Mouse (Mus musculus) heart, embryonic 14.5 days (tissue): Measurements from ENCODE around the gene Crybb1. TPM values are rescaled to one million over a fixed set of nuclear protein-coding genes. Genes with fewer than 3 reads are reported as not detected.

Source experiments
- ATAC-seq: fragments of 200-750 bp; cut with Nextera tagmentation; 2 replicates; pipeline ENCODE4 v1.8.0; 2017; ENCODE audit warnings: low read depth, moderate TSS enrichment; ENCODE audit not compliant: insufficient number of reproducible peaks, insufficient read depth, low FRiP score
- H3K27ac ChIP-seq, 2 experiments: fragments of 200-500 bp in 1 of 2; fragments of 300-500 bp in 1 of 2; sonication (generic) in 1 of 2; replicated peaks in 1 of 2; 2 replicates each; pipeline ENCODE4 v1.5.1; 2012 to 2014; ENCODE audit warnings: low read depth in 2 of 2, low read length in 2 of 2, control low read depth in 1 of 2, mild to moderate bottlenecking in 1 of 2, mixed read lengths in 1 of 2; ENCODE audit not compliant: control insufficient read depth in 1 of 2, insufficient read depth in 1 of 2
- H3K27me3 ChIP-seq: fragments of 300-500 bp; sonication (generic); 2 replicates; pipeline ENCODE4 v1.6.1; 2014; ENCODE audit warnings: mild to moderate bottlenecking, low read length, control low read depth; ENCODE audit not compliant: control insufficient read depth, insufficient read depth
- H3K36me3 ChIP-seq: fragments of 300-500 bp; sonication (generic); 2 replicates; pipeline ENCODE4 v1.6.1; 2014; ENCODE audit warnings: mild to moderate bottlenecking, control low read depth, low read length, mixed read lengths; ENCODE audit not compliant: control insufficient read depth, insufficient read depth
- H3K4me1 ChIP-seq, 2 experiments: fragments of 200-500 bp in 1 of 2; fragments of 300-500 bp in 1 of 2; sonication (generic) in 1 of 2; 2 replicates each; pipeline ENCODE4 v1.6.1; 2012 to 2014; ENCODE audit warnings: low read length in 2 of 2, control low read depth in 1 of 2, mixed read lengths in 1 of 2; ENCODE audit not compliant: control insufficient read depth in 2 of 2, insufficient read depth in 2 of 2
- H3K4me2 ChIP-seq: fragments of 300-500 bp; sonication (generic); 2 replicates; pipeline ENCODE4 v1.6.1; 2014; ENCODE audit warnings: mild to moderate bottlenecking, low read length
- H3K4me3 ChIP-seq, 2 experiments: fragments of 200-500 bp in 1 of 2; fragments of 300-500 bp in 1 of 2; sonication (generic) in 1 of 2; 2 replicates each; pipeline ENCODE4 v1.5.1; 2012 to 2014; ENCODE audit warnings: low read length in 2 of 2, mild to moderate bottlenecking in 2 of 2, control low read depth in 1 of 2, low read depth in 1 of 2, moderate library complexity in 1 of 2; ENCODE audit not compliant: control insufficient read depth in 1 of 2, insufficient read depth in 1 of 2
- H3K9ac ChIP-seq: fragments of 300-500 bp; sonication (generic); 2 replicates; pipeline ENCODE4 v1.6.1; 2014; ENCODE audit warnings: mild to moderate bottlenecking, low read length
- H3K9me3 ChIP-seq: fragments of 300-500 bp; sonication (generic); 2 replicates; pipeline ENCODE4 v1.6.1; 2016; ENCODE audit warnings: low read length, control low read depth; ENCODE audit not compliant: control insufficient read depth
- WGBS: fragments of 180-500 bp; shearing (Covaris S2); extraction: QIAGEN DNeasy Blood & Tissue Kit; methylation state at CpG from one replicate; pipeline ENCODE4 v1.1.7; 2014; 5-methylcytosine and 5-hydroxymethylcytosine counted together
- polyA plus RNA-seq: library from polyadenylated mRNA; unstranded; fragments of >200 nt; fragmentation: Nextera tagmentation; extraction: Ambion mirVana; gene quantifications from 2 replicates; pipeline ENCODE4 v1.2.1, GENCODE M21; 2014

Crybb1 gene
- polyA plus RNA-seq, 1 experiment from 2014 or later = 1.0 TPM

DNA sequence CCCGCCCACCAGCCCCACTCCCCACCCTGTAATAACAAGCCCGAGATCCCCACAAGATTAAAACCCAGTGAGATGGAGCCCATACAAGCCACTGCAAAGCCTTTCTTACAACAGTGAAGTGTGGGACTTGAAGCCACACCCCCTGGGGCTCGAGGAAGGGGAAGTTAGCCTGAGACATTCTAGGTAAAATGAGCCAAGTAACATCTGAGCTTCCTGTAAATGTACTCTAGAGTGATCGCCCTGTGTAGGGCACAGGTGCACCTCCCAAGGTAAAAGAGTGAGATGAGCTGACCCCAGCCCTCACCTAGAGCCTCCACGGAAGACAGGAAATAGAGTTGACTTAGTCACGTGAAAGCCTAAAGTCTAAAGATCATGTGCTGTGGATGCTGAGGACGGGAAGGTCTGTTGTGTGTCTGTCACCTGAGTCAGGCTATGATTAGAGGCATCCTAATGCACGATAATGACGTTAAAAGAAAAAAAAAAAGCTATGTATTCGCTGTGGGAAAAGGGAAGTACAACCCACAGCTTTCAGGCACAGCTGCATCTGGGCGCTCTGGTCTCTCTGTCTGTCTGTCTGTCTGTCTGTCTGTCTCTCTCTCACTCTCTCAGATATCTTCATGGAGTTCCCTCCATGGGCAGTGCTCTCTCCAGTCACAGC is 31.5 kb downstream of the Crybb1 start:
- Histone ChIP-seq H3K4me2 (no peak overlapping the region), H3K27me3 (no peaks in the 10 kb centered on the region), H3K36me3 (no peaks in the 10 kb centered on the region), H3K4me3 (no peak overlapping the region), H3K4me1 (peaks cover 18 to 52% of the 10 kb centered on the region in 2 experiments), H3K9ac (no peak overlapping the region), H3K27ac (no peak overlapping the region), H3K9me3 (no peaks in the 10 kb centered on the region)
- WGBS = 71% methylated on average over 11 of the region's 11 CpGs
- ATAC-seq = no peak

DNA sequence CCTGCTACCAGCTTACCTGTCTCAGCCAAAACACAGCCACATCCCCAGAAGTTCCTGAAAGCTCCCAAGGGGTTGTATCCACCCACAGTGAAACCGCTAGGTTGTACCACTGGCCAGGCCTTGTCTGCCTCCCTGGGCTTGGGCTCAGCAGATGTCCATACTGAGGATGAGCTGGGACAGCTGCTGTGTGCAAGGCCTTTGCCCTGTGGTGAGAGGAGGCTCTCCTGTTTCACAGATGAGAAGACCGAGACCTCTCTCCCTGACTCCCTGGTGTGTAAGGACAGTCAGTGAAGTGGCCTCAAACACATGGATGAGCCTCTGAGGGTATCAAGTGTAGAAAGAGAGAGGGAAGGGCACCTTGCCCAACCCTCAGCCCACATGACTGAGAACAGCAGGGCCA is 32.0 kb downstream of the Crybb1 start:
- Histone ChIP-seq H3K9ac (no peak overlapping the region), H3K4me1 (peaks cover 18 to 46% of the 10 kb centered on the region in 2 experiments), H3K27me3 (no peaks in the 10 kb centered on the region), H3K27ac (0 out of 4 replicates have a peak overlapping the region, but pooled peaks of 1 of the 2 experiments have one; percentile 19), H3K4me2 (no peak overlapping the region), H3K9me3 (no peaks in the 10 kb centered on the region), H3K4me3 (no peak overlapping the region), H3K36me3 (no peaks in the 10 kb centered on the region)
- WGBS = 89% methylated on average over 2 of the region's 2 CpGs
- no peak for ATAC-seq

DNA sequence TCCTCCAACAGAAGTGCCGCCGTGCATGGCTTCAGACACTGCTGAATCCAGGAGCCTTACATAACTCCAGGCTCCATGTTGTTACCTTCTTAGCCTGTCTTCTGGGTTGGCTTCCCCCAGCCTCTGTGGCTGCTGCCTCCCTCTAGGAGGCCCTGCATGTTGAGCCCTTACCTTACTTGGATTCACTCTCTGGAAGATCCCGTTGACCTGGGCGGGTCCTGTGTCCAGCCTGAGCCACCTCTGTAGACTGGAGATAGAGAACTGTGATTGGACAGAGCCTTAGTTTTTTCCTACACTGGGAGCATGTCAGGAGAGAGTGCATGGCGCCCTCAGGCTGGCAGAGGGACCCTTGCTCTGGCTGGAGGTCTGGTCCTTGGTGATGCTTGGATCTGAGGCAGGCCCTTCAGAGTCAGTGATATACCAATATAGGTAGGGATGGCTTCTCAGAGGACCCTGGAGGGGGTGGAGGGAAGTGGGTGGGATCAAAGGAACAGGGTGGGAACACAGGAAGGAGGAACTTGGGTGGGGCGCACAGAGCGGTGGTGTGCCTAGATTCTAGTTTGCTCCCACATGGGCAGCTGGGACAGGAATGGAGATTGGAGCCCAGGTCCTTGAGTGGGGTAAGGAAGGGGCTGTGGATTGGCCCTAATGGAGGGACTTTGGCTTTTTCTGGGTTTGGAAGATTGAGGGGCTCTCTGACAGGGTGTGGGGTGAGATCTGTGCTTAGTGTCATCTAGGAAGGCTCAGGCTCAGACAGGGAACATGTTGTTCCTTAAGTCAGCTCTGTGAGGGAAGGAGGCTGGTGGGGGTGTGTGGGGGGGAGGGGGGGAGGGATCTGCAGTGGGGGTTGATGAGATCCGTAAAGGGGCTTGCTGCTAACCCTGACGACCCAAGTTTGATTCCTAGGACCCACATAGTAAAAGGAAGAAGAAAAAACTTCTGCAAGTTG is 32.9 kb downstream of the Crybb1 start:
- Histone ChIP-seq H3K36me3 (no peaks in the 10 kb centered on the region), H3K9me3 (no peaks in the 10 kb centered on the region), H3K4me3 (peak overlapping the region in 1 of 2 experiments; percentile 20; a peak in 1 of 4 replicates), H3K9ac (peak overlapping the region; percentile 25; the same call in 1 of the 2 replicates), H3K4me1 (peaks cover 15 to 49% of the 10 kb centered on the region in 2 experiments), H3K27ac (peak overlapping the region in 1 of 2 experiments; percentile 19; a peak in 1 of 4 replicates), H3K4me2 (peak overlapping the region; percentile 29), H3K27me3 (no peaks in the 10 kb centered on the region)
- no peak for ATAC-seq
- WGBS = 67% methylated on average over 9 of the region's 9 CpGs

DNA sequence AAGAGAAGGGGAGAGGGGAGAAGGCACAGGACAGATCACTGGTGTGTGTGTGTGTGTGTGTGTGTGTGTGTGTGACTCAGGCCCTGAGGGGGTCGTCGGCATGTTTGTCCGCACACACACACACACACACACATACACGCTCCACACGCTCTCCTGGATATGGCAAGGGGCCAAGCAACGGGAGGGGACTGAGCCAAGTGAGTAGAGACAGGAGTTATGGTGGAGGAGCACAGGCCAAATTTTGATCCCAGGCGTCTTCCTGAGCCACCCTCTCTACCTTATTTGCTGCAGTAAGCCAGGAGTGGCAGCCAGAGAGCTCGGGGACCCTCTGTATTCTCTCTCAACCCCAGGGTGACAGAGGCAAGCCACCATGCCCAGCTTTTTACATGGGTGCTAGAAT is 33.6 kb downstream of the Crybb1 start:
- Histone ChIP-seq H3K4me3 (peak overlapping the region; percentile 7 to 12; a peak in 1 of 4 replicates), H3K27ac (no peak overlapping the region), H3K4me2 (peak overlapping the region; percentile 1; the same call in 1 of the 2 replicates), H3K9me3 (no peaks in the 10 kb centered on the region), H3K27me3 (no peaks in the 10 kb centered on the region), H3K9ac (0 out of 2 replicates have a peak overlapping the region, but pooled peaks have one; percentile 25), H3K4me1 (peaks cover 12 to 44% of the 10 kb centered on the region in 2 experiments), H3K36me3 (no peaks in the 10 kb centered on the region)
- ATAC-seq = no peak
- 44% methylated on average over 8 of the region's 8 CpGs for WGBS

DNA sequence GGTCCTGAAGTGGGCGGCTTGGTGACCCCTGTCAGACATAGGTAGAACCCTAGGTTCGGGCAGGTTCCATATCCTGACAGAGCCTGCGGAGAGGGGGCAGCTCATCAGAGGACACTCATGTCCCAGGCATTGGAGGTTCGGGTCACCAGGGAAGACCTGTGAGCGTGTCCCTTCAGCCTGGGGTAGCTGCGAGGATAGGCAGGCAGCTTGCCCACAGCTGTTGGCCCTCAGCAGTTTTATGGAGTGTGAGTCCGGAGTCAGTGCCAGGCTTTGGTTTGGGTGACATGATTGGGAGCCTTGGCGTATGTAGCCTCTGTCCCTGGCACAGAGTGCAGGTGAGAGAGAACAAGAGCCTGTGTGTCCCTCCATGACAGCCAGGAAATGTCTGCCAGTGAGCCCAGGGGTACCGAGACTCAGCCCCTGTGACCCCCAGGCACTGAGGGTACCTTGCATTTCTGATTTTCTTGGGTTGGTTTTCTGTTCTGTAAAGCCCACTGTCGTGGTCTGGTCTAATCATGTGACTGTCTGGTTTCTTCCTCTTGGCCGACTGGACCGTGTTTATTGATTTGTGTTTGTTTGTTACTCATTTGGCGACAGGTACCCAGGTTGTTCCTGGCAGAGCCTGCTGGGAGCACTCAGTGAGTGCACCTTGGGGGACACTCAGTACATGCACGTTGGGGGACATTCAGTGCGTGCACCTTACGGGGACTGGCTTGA is 34.4 kb downstream of the Crybb1 start:
- Histone ChIP-seq H3K4me3 (peak overlapping the region in 1 of 2 experiments; percentile 7; a peak in 1 of 4 replicates), H3K36me3 (no peaks in the 10 kb centered on the region), H3K27ac (no peak overlapping the region), H3K4me1 (peaks cover 9 to 40% of the 10 kb centered on the region in 2 experiments), H3K4me2 (peak overlapping the region; percentile 1), H3K9me3 (no peaks in the 10 kb centered on the region), H3K9ac (no peak overlapping the region), H3K27me3 (no peaks in the 10 kb centered on the region)
- no peak for ATAC-seq
- WGBS = 79% methylated on average over 16 of the region's 16 CpGs

DNA sequence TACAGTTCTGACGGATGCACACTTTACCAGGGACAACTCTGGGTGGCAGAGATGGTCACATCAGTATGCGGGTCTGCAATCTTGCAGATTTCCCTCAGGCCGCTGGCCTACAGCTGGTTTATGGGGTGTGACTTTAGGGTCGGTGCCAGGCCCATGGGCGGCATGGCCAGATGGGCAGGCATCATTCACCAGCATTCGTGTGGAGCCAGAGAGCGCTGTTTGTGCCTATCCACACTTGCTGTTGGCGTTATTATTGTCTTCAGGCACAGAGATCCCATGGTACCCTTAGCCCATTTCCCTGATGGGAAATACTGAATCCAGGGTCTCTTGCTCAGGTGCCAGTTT is 34.9 kb downstream of the Crybb1 start:
- H3K27ac ChIP-seq = no peak overlapping the region
- peaks cover 8 to 40% of the 10 kb centered on the region in 2 experiments; a peak in 3 of 4 replicates for H3K4me1 ChIP-seq
- H3K4me3 ChIP-seq = no peak overlapping the region

DNA sequence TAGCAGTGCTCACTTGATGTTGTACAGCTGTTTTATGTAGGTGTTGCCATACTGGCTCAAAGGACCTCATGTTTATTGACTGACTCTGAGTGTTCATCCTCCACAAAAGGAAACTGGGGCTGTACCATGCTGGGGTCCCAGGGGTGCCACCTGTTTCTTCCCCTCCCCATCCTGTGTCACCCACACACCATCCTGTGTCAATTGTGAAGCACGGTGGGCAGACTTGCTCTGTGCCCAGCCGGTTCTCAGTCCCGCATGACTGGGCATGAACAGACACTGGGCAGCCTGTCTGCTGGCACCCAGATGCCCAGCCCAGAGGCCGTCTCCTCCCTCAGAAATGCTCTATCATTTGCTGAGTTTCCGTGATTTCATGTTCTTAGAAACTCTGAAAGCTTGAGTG is 36.3 kb downstream of the Crybb1 start:
- no peak for ATAC-seq
- no peaks in the 10 kb centered on the region for H3K9me3 ChIP-seq
- no peak overlapping the region for H3K9ac ChIP-seq

More for the DNA sequence above, 34.9 kb downstream of the Crybb1 start:
- H3K9ac ChIP-seq = no peak overlapping the region
- no peaks in the 10 kb centered on the region for H3K36me3 ChIP-seq
- H3K9me3 ChIP-seq = no peaks in the 10 kb centered on the region
- 85% methylated on average over 8 of the region's 8 CpGs for WGBS
- H3K4me2 ChIP-seq = peak overlapping the region; percentile 1
- H3K27me3 ChIP-seq = no peaks in the 10 kb centered on the region
- no peak for ATAC-seq

More for the DNA sequence above, 36.3 kb downstream of the Crybb1 start:
- Histone ChIP-seq H3K27me3 (no peaks in the 10 kb centered on the region), H3K27ac (no peak overlapping the region), H3K4me1 (peaks cover 11 to 45% of the 10 kb centered on the region in 2 experiments), H3K4me3 (no peak overlapping the region), H3K4me2 (no peak overlapping the region), H3K36me3 (no peaks in the 10 kb centered on the region)
- WGBS = 95% methylated on average over 5 of the region's 5 CpGs
